Mouse (Mus musculus): ENCODE data around the gene Aagab.

DNA sequence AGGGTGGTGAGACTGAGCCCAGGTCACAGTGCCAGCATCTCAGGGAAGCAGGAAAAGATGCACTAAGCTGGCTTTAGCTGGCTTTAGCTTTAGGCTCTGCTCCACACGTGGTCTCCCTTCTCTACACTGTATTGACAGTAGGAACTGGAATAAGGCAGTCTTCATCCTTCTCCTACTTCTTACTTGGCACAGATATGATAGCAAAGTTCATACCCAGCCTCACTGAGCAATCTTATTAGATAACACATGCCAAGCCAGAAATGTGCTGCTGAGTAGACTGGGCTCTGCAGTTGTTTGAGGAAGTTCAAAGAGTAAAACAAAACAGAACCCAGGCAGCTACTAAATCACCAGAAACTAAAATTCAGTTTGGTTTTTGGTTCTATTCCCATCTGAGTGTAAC lies 11.1 kb downstream of the Aagab start:
- TF ChIP-seq CTCF (IDR thresholded peaks at IDR 0.05; ENCODE audit: low read depth): no peak
- no peak for TF ChIP-seq EP300 (IDR thresholded peaks at IDR 0.05; ENCODE audit: low read depth)

All from liver, postnatal 0 days (tissue).